Mouse (Mus musculus) brain, embryonic 14.5 days (tissue): ENCODE measurements around the gene Mfap3.

ENCODE experiments used
- CTCF ChIP-seq: fragments of 200-500 bp; IDR thresholded peaks from 2 replicates; pipeline ENCODE4 v1.5.1; 2012; ENCODE audit warnings: inconsistent platforms, mild to moderate bottlenecking, moderate library complexity, borderline replicate concordance; ENCODE audit not compliant: insufficient read depth, insufficient read length; ENCODE audit errors: extremely low read depth
- POLR2A ChIP-seq: fragments of 200-500 bp; IDR thresholded peaks from 2 replicates; pipeline ENCODE4 v1.6.1; 2012; ENCODE audit warnings: mild to moderate bottlenecking, inconsistent platforms, borderline replicate concordance; ENCODE audit not compliant: poor library complexity, insufficient read depth, insufficient read length, severe bottlenecking; ENCODE audit errors: extremely low read depth

DNA sequence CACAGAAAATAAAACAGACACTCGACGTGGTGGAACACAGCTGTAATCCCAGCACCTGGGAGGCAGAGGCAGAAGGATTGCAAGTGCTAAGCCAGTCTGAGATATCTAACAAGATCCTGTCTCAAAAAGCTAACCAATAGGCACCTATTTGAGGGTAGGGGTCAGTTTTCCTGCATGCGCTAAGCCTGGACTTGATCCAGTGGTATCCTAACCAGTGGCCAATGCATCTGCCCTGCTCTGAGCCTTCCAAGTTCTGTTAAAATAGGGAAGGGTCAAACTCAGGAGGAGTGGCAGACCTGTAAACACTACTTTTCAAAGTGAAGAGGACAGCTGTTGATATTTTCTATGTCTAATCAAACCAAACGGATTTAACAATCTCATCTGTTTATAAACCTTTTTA lies 13.8 kb downstream of the Mfap3 start:
- TF ChIP-seq POLR2A: no peak
- no peak for TF ChIP-seq CTCF
